Mouse (Mus musculus) myocyte (in vitro differentiated cells): Measurements from ENCODE around the gene Lmbr1.

Experiments
- E2F4 ChIP-seq: IDR thresholded peaks from one replicate; pipeline ENCODE4 v1.6.1; 2011; ENCODE audit warnings: mild to moderate bottlenecking, control low read depth, moderate library complexity; ENCODE audit not compliant: insufficient read depth
- MAX ChIP-seq: IDR thresholded peaks from one replicate; pipeline ENCODE4 v1.6.1; 2011; ENCODE audit warnings: low read depth, mild to moderate bottlenecking, control low read depth
- MYOD1 ChIP-seq, 3 experiments: IDR thresholded peaks; one replicate each; pipeline ENCODE4 v1.6.1; 2011; ENCODE audit warnings: control low read depth in 2 of 3, low read depth in 2 of 3, mild to moderate bottlenecking in 2 of 3, moderate library complexity in 1 of 3; ENCODE audit not compliant: insufficient read length in 2 of 3, control insufficient read depth in 1 of 3
- POLR2A ChIP-seq: IDR thresholded peaks from one replicate; pipeline ENCODE4 v1.6.1; 2011; ENCODE audit warnings: low read depth, mild to moderate bottlenecking, control low read depth, moderate library complexity; ENCODE audit not compliant: insufficient read length
- POLR2AphosphoS2 ChIP-seq: IDR thresholded peaks from one replicate; pipeline ENCODE4 v1.6.1; 2011; ENCODE audit warnings: low read depth, control low read depth; ENCODE audit not compliant: insufficient read length
- TCF3 ChIP-seq: IDR thresholded peaks from one replicate; pipeline ENCODE4 v1.6.1; 2011; ENCODE audit warnings: low read depth, control low read depth; ENCODE audit not compliant: insufficient read length
- USF1 ChIP-seq: IDR thresholded peaks from one replicate; pipeline ENCODE4 v1.6.1; 2011; ENCODE audit warnings: low read depth, mild to moderate bottlenecking, control low read depth, moderate library complexity

DNA sequence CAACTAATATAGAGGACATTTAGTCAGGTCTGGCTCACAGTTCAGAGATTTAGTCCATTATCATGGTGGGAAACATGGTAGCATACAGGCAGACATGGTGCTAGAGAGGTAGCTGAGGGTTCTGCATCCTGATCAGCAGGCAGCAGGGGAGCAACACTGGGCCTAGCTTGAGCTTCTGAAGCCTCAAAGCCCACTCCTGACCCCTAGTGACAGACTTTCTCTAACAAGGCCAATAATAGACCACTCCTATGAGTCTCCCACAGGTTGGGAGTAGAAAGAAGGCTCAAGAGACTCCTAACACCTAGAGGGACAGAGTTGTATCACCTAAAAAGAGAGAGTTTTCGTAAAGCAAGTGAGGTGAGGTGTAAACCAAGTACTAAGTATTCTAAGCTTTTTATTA, 4.6 kb upstream of the Lmbr1 start:
- no peak for TF ChIP-seq POLR2A
- TF ChIP-seq MYOD1 (IDR thresholded peaks at IDR 0.05; ENCODE audit: control insufficient read depth in 1 of 3, insufficient read length in 2 of 3, low read depth in 2 of 3), result no peak
- no peak for TF ChIP-seq E2F4
- TF ChIP-seq MAX, result no peak
- no peak for TF ChIP-seq USF1
- no peak for TF ChIP-seq POLR2AphosphoS2
- no peak for TF ChIP-seq TCF3
